Mouse (Mus musculus) skeletal muscle tissue, adult 2 months (tissue): ENCODE results near the gene Spata31d1d.
"Not testable (repeated sequence)": the region's sequence is repeated elsewhere in the genome, so short reads cannot be mapped to it uniquely, and the experiment has no call there.

ENCODE experiments used
- DNase-seq: peaks from one replicate; pipeline ENCODE4 v3.0.0-alpha.2; 2012; ENCODE audit warnings: low read depth, low spot score

The Spata31d1d gene

DNA sequence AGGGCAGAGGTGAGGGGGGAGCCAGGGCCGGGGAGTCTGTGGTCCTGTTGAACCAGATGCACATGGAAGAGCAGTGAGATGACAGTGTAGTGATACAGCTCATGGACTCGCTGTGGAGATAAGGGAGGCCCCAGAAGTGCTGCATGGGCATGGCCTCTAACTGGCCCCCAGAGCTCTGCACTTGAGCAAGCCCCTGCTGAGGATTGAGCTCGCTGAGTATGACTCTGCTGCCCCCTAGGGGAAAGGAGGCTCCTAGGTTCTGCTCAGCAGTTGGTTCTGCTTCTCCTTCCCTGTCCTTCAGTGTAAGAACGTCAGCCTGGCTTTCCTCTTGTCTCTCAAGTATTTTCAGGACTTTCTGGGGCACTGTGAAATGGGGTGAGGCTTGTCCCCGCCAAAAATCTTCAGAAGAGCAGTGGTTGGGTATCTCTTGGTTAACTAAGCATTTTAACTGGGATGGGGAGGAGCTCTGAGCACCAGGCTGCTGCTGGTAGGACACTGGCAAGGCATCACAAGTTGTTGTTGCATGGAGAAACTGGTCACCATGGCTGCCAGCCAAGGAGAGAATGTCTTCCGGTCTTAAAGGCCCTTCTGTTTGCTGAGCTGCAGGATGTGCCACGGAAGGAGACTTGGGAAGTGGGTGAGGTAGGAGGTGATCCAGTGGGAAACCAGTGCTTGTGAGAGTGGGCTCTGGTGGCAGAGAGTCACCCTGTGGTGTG, 3.0 kb downstream of the Spata31d1d start:
- peak; percentile 64 for DNase-seq

- no peak for DNase-seq
Observed at GRCm38 (mm10) chr13:59726139-59726867, 5.2 kb downstream of the Spata31d1d start.

GRCm38 (mm10) chr13:59722089-59722488, 9.5 kb downstream of the Spata31d1d start:
- not testable (repeated sequence) for DNase-seq

DNA sequence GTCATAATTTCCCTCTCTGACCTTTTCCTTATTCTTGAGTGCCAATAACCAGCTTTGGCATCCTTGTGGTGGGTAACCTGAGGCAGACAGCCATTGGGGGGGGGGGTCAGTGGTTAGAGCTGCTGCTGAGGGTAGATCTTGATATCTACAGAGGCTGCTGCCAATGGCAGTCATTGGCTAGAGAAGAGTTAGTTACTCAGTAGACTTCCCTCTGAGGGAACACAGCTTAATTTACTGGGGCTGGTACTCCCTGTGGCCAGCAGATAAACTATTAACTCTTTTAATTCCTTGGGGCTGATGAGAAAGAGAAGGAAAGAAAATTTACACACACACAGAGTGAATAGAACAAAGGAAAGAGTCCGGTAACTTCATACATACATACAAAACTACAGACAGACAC, 12.1 kb downstream of the Spata31d1d start:
- DNase-seq, result no peak

DNA sequence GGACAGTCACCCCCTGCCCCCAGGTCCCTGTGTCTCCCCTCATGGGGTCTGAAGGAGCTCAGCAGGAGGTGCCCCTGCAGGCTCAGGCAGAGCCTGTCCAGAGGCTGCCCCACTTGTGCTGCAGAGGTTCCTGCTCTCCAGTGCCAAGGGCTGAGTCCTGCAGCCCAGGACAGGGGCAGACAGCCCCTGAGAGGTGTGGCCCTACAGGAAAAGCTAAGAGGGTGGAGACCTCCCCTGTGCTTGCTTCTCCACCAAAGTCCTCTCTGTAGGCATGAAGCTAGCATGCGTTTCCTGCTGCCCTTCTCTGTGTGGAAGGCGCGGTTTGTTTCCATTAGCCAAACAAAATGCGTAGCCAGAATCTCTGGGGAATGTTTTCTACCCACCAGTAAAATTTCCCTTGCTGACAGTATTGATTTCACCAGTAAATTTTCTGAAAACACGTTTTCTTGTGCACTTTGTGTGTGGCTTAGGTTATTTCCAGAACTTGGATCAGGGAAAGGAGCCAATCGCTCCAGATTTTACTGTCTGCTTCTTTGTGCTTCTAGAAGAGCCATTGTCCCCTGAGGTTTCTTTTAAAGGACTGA, 12.6 kb downstream of the Spata31d1d start:
- not testable (repeated sequence) for DNase-seq

GRCm38 (mm10) chr13:59713710-59714109, 17.8 kb downstream of the Spata31d1d start:
- no peak for DNase-seq

GRCm38 (mm10) chr13:59711984-59712383, 19.6 kb downstream of the Spata31d1d start, which contains the start of gene Spata31d1b:
Spata31d1b (plus strand) TSS chr13:59712284.
- not testable (repeated sequence) for DNase-seq

DNA sequence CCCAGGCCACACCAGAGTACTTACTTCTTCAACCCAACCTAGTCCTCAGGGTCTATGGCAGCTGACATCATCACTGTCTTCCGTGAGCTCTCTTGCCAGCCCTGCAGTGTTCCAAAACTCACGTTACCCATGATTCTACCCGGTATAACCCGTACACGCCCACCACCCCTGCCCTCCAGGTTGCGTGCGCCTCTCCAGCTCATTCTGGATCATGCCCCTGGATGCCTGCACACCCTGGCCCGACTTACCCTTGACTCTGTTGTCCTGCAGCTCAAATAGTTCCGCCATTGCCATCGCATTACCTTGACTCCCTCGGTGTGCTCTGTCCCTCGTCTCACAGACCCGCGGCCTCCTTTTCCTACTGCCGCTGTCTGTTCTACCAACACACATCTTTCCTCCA, 21.3 kb downstream of the Spata31d1d start, which contains the start of gene Spata31d1a:
Gene Spata31d1a, minus strand, starts transcription at position 101 of the 400 bp plus-strand sequence.
- DNase-seq, result no peak

DNA sequence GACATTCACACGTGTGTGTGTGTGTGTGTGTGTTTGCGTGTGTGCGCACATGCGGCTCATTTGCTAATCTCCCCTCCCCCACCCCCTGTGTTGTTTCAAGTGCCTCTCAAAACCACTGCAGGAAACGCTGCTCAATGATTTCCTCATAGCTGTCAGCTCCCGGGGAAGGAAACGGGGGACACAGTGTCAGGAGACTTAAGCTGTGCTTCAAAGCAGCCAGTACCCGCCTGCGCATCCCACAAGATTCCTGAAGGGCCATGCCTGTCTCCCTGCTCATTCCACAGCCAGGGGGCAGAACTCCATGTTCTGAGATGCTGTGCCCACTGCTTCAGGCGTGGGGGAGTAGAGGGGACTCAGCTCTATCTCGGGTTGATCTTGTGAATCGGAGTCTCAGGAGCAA, 27.0 kb downstream of the Spata31d1d start:
- no peak for DNase-seq

DNA sequence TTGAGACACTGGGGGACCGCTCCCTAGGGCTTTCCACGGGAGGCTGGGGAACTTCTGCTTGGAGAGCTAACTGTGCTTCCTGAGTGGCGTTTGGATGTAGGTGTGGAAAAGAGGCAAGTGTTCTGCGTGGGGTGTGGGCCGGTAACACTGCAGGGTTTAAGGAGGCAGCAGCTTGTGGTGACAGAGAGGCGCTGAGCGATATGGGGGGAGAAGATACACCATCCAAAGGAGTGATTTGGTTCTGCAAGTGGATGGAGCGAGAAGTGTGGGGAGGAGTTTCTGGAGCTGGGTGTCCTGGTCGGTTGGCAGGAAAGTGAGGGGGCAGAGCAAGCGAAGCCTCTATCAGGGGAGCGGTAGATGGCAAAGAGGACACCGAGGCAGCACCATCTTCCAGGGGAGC, 28.0 kb downstream of the Spata31d1d start:
- DNase-seq, result no peak

DNA sequence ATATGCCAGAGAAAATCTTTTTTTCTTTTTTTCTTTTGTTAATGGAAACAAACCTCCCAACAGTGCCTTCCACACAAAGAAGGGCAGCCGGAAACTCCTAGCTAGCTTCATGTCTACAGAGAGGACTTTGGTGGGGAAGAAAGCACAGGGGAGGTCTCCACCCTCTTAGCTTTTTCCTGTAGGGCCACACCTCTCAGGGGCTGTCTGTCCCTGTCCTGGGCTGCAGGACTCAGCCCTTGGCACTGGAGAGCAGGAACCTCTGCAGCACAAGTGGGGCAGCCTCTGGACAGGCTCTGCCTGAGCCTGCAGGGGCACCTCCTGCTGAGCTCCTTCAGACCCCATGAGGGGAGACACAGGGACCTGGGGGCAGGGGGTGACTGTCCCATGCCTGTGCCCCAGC, 31.4 kb downstream of the Spata31d1d start:
- DNase-seq, result not testable (repeated sequence)

- DNase-seq, result no peak
Observed at GRCm38 (mm10) chr13:59699131-59699530, 32.4 kb downstream of the Spata31d1d start.

DNA sequence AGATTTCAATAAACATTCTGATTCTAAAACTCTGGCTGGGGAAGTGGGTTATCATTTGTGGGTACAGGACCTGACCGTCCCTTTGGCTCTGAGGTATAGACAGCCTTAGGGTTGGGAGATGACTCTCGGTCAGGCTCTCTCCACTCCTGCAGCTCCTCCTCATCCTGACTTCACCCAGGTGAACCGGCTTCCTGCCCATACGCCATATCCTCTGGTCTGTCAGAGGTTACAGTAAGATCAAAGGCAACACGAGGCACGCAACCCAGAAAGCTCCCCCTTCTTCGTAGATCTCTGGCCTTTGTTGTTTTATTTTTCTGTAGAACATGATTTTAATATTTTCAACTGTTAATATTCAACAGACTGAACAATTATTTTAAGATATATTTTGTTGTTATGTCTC, 35.8 kb downstream of the Spata31d1d start:
- no peak for DNase-seq

DNA sequence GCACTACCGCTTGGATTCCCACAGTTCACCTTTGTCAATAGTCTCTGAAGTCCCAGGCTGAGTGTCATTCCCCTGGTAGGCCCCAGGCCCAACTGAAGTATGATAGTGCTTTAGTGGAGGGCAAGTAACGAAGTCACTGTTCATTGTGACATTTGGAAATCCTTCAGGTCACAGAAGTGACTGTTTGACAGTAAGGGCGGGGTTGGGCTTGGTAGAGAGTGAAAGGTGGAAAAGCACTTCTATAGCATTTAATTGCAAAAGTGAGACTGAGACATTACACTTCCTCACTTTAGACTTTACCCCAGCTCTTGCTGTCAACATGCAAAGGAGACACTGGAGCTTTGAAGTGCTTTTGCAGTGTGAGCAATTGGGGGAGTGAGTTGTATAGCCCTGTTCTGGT, 37.5 kb downstream of the Spata31d1d start, which contains the start of gene 4921517D22Rik:
Gene 4921517D22Rik, minus strand, starts transcription at position 101 of the 400 bp plus-strand sequence.
- DNase-seq, result no peak

GRCm38 (mm10) chr13:59691478-59691877, 40.1 kb downstream of the Spata31d1d start:
- DNase-seq, result no peak

DNA sequence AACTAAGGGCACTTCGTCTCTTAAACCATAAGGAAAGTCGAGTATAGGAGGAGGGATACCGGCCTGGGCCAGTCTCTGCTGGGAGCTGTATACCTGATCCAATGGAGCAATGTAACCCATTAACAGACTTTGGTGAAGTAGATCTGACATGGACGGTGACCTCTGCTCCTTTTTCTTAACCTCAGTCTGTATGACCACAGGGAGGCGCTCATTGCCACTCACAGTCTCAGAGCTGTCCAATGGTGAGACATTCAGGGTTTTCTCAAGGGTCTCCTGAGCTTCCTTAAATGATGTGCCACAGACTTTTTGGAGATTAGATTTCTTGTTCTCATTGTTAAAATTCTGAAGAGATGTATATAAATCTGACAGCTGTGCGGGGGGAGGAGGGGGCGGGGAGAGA, 41.0 kb downstream of the Spata31d1d start:
- no peak for DNase-seq

DNA sequence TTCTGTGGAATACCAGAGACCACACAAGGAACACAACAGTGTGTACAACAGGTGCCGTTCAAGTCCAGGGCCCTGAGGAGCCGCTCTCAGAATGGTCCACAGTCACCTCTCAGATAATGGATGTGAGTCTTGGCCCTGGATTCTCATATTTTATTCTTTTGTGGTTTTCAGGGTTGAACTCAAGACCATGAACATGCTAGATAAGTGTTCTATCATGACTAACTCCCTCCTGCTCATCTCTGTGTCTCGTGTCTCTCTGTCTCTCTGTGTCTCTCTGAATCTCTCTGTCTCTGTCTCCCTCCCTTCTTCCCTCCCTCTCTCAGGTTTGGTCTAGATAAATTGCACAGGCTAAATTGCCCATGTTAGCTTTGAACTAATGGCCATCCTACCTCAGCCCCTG, 41.7 kb downstream of the Spata31d1d start:
- DNase-seq, result no peak

- DNase-seq, result no peak
Observed at GRCm38 (mm10) chr13:59689313-59689712, 42.2 kb downstream of the Spata31d1d start.

GRCm38 (mm10) chr13:59688338-59688770, 43.2 kb downstream of the Spata31d1d start:
- DNase-seq, result no peak

GRCm38 (mm10) chr13:59685236-59685635, 46.3 kb downstream of the Spata31d1d start:
- DNase-seq, result no peak

- DNase-seq, result no peak
Observed at GRCm38 (mm10) chr13:59682629-59683028, 48.9 kb downstream of the Spata31d1d start.

DNA sequence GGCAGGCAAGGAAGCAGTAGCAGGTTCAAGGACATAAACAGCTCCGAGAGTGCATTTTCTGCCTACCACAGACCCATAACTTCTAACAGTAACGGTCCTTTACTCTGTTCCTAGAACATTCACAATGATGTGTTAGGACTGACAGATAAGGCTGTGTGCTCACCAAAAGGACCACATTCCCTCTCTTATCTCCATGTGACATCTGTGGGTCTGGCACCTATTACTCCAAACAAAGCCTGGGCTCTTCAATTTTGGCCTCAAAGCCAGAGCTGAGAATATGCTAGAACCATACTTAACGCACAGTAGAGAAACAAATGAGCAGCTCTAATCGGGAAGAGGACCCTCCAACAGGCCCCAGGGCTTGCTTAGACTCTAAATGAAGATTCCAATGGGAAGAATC, 51.6 kb downstream of the Spata31d1d start:
- DNase-seq, result no peak
